Mouse (Mus musculus) testis, adult 2 months (tissue): ENCODE results near the gene Dmkn.

Experiments
- CTCF ChIP-seq: fragments of 200-500 bp; IDR thresholded peaks from 2 replicates; pipeline ENCODE4 v1.5.1; 2012; ENCODE audit warnings: low read depth, mild to moderate bottlenecking, inconsistent platforms, low read length, moderate library complexity; ENCODE audit not compliant: control insufficient read depth, insufficient read depth, insufficient replicate concordance
- POLR2A ChIP-seq: fragments of 200-500 bp; IDR thresholded peaks from 2 replicates; pipeline ENCODE4 v1.6.1; 2012; ENCODE audit warnings: low read depth, mild to moderate bottlenecking, inconsistent platforms, low read length, moderate library complexity; ENCODE audit not compliant: control insufficient read depth

GRCm38 (mm10) chr7:30717006-30717715 is 46.4 kb upstream of the Dmkn start:
- TF ChIP-seq CTCF (no peak), POLR2A (no peak)
